Mouse (Mus musculus): Measurements from ENCODE around the gene Pirt.

Pirt gene

GRCm38 (mm10) chr11:66946521-66946920, 34.7 kb downstream of the Pirt start:
- no peak for DNase-seq (ENCODE audit: low spot score in 2 of 2)

GRCm38 (mm10) chr11:66946922-66947321, 35.1 kb downstream of the Pirt start:
- DNase-seq (ENCODE audit: low spot score in 2 of 2) = no peak

- DNase-seq (ENCODE audit: low spot score in 2 of 2) = no peak
Measured at GRCm38 (mm10) chr11:66956303-66956702, 44.5 kb downstream of the Pirt start, which contains the start of gene Tmem238l. Gene Tmem238l, plus strand, starts transcription at chr11:66956638.

GRCm38 (mm10) chr11:66960797-66961196, 49.0 kb downstream of the Pirt start:
- no peak for DNase-seq (ENCODE audit: low spot score in 2 of 2)

DNA sequence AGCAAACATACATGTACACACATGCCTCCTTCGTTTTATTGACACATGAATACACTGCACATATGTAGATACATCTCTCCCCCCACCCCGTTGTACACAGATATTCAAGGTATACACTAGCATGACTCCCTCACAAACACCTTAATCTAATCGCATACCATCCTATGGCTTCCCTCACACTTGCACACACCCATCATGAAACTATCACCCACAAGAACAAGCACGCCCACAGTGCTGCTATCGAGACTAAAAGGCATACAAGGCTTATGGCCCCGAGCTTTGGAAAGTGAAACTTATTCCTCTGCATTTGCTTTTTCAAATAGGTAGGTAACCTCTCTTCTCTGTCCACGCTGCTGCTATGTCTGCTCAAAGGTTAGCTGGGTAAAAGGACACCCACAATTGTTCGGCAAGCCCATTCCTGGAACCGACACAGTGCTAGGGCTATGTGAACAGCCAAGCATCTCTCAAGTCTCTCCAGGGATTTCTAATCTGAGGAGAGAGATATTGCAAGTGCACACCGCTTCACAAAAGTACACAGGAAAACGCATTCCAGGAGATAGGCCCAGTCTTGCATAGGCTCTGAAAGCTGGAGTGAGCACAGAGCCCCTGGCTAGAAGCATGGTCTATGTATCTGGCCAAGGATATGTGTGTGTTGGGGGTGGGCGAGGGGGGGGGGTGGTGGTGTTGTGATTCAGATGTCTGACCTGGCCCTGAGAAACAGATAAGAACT, 49.8 kb downstream of the Pirt start:
- no peak for DNase-seq (ENCODE audit: low spot score in 2 of 2)

DNA sequence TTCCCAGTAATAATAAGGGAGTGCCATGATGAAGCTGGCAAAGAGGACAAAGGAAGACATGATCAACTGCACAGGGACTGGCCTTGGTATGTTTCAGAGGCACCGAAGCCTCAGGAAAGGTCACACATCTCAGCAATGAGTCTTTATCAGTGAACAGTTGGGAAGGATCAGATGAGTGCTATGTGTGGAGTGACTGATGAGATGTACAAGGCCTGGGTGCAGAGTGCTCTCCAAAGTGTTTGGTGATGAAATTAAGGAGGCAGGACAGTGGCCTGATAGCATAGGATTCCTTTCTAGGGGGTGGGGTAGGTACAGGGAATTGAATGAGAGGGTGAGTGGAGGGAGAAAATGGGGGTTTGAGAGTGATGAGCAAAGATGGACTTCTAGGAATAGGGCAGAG, 51.7 kb downstream of the Pirt start:
- no peak for DNase-seq (ENCODE audit: low spot score in 2 of 2)

GRCm38 (mm10) chr11:66966500-66967116, 54.8 kb downstream of the Pirt start:
- no peak for DNase-seq (ENCODE audit: low spot score in 2 of 2)

GRCm38 (mm10) chr11:66968575-66968974, 56.8 kb downstream of the Pirt start:
- no peak for DNase-seq (ENCODE audit: low spot score in 2 of 2)

- DNase-seq (ENCODE audit: low spot score in 2 of 2) = no peak
Measured at GRCm38 (mm10) chr11:66973507-66973906, 61.7 kb downstream of the Pirt start.

DNA sequence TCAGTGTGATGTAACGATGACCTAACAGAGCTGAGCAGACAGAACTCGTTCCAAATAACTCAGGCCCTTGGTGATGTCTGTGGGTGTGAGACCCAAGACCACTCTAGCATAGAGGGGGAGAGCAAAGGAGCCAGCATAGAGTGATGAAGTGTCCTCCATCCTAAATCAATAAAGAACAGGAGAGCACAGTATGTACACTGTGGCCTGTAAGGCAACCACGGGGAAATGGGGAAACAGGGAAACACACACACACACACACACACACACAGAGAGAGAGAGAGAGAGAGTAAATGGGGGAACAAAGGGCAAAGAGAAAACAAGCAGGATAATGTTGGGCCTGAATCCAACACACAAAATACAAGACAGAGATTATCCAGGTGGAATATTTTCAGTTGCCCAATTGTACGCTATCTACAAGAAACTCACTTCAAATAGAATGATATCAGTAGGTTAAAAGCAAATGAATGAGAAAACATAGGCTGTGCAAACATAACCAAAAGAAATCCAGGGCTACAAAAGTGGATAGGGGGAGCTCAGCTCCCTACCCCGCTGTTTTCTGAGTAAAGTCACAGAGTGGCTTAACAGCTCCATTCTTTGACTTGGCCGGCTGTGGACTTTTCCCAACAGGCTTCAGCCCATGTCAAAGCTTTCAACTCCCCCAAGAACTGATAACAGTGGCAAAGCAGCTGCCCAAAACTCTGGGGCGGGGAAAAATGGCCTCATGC, 64.0 kb downstream of the Pirt start:
- DNase-seq (ENCODE audit: low spot score in 2 of 2) = no peak

Data from spleen, postnatal 4 days (tissue).